Mouse (Mus musculus) retina, postnatal 7 days (tissue): ENCODE measurements around the gene Gfod2.

ENCODE experiments used
- DNase-seq: peaks from one replicate; pipeline ENCODE4 v3.0.0-alpha.2; 2012; ENCODE audit warnings: low read depth, low spot score

Gfod2 gene

GRCm38 (mm10) chr8:105677891-105678290 is 80.6 kb downstream of the Gfod2 start:
- DNase-seq, result no peak
